ENCODE assay signal across 21 mouse cellular contexts in the genomic region with DNA sequence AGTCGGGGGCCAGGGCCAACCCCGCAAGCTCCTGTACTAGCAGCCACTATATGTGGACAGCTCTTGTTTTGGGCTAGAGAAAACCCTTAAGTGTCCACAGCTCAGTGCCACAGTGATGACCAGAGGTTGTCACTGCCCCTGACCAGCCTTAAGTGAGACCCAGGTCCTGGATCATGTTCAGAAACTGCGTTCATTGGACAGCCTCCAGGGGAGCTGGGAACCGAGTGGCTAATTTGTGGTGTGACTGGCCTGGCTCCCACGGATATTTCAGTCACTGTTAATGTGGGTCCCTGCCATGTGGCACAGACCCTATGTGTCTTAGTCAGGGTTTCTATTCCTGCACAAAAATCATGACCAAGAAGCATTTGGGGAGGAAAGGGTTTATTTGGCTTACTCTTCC.
"Had no signal": no experiment of that assay in that cellular context is flagged by ENCODE, and none has a peak within 500 bp of the region (broad histone marks: within the 10 kb centered on the region; RNA-seq: fewer than 3 reads in every experiment).

No protein-coding gene starts in this region.

- H3K27ac ChIP-seq: embryonic facial prominence, embryonic 10.5 days; embryonic facial prominence, embryonic 12.5 days; embryonic facial prominence, embryonic 13.5 days; embryonic facial prominence, embryonic 15.5 days; forebrain, embryonic 10.5 days; forebrain, embryonic 12.5 days; forebrain, embryonic 13.5 days; forebrain, embryonic 15.5 days; gastrocnemius, adult 2 months; heart, adult 2 months; heart, embryonic 10.5 days had no signal

- H3K27me3 ChIP-seq: embryonic facial prominence, embryonic 12.5 days; embryonic facial prominence, embryonic 13.5 days; embryonic facial prominence, embryonic 15.5 days had no signal

- DNase-seq: cerebellum, adult 8-10 months; embryo, embryonic 11 days; forebrain, postnatal 0 days; gastrocnemius, adult 2 months; gastrocnemius, postnatal 10 days; gastrocnemius, postnatal 14 days; gastrocnemius, postnatal 25 days; gastrocnemius, postnatal 36 days; heart, adult 11 months; heart, adult 18-20 months; heart, adult 2 months had no signal

- H3K4me1 ChIP-seq: embryonic facial prominence, embryonic 12.5 days; heart, embryonic 10.5 days had no signal

- H3K4me3 ChIP-seq: embryonic facial prominence, embryonic 10.5 days; embryonic facial prominence, embryonic 12.5 days; embryonic facial prominence, embryonic 13.5 days; embryonic facial prominence, embryonic 15.5 days; erythroblast, embryonic 14.5 days; forebrain, embryonic 10.5 days; forebrain, embryonic 12.5 days; forebrain, embryonic 13.5 days; forebrain, embryonic 15.5 days; gastrocnemius, adult 2 months; heart, adult 2 months; heart, embryonic 10.5 days had no signal
